Mouse (Mus musculus) forebrain, embryonic 16.5 days (tissue): ENCODE data around the gene Gm10842. TPM values are rescaled to one million over a fixed set of nuclear protein-coding genes. Genes with fewer than 3 reads are reported as not detected.

Experiments
- ATAC-seq: fragments of 200-750 bp; cut with Nextera tagmentation; 2 replicates; pipeline ENCODE4 v1.8.0; 2017; ENCODE audit warnings: mild to moderate bottlenecking, moderate library complexity
- H3K27ac ChIP-seq: fragments of 300-500 bp; sonication (generic); 2 replicates; pipeline ENCODE4 v1.5.1; 2014; ENCODE audit warnings: low read length, control low read depth
- H3K27me3 ChIP-seq: fragments of 300-500 bp; sonication (generic); replicated peaks from 2 replicates; pipeline ENCODE4 v1.6.1; 2014; ENCODE audit warnings: low read length; ENCODE audit not compliant: control insufficient read depth, insufficient read depth
- H3K36me3 ChIP-seq: fragments of 300-500 bp; sonication (generic); 2 replicates; pipeline ENCODE4 v1.6.1; 2014; ENCODE audit not compliant: control insufficient read depth, insufficient read depth
- H3K4me1 ChIP-seq: fragments of 300-500 bp; sonication (generic); replicated peaks from 2 replicates; pipeline ENCODE4 v1.6.1; 2014; ENCODE audit warnings: low read length; ENCODE audit not compliant: control insufficient read depth, insufficient read depth
- H3K4me2 ChIP-seq: fragments of 300-500 bp; sonication (generic); 2 replicates; pipeline ENCODE4 v1.6.1; 2014; ENCODE audit warnings: mild to moderate bottlenecking, low read length, control low read depth
- H3K4me3 ChIP-seq: fragments of 300-500 bp; sonication (generic); replicated peaks from 2 replicates; pipeline ENCODE4 v1.5.1; 2014; ENCODE audit warnings: mild to moderate bottlenecking, low read length, control low read depth
- H3K9ac ChIP-seq: fragments of 300-500 bp; sonication (generic); replicated peaks from 2 replicates; pipeline ENCODE4 v1.6.1; 2014; ENCODE audit warnings: low read depth, low read length, control low read depth
- H3K9me3 ChIP-seq: fragments of 300-500 bp; sonication (generic); 2 replicates; pipeline ENCODE4 v1.6.1; 2016; ENCODE audit warnings: low read length; ENCODE audit not compliant: control insufficient read depth
- WGBS: fragments of 180-500 bp; shearing (Covaris S2); extraction: QIAGEN DNeasy Blood & Tissue Kit; methylation state at CpG from one replicate; pipeline ENCODE4 v1.1.7; 2014; 5-methylcytosine and 5-hydroxymethylcytosine counted together
- polyA plus RNA-seq: library from polyadenylated mRNA; unstranded; fragments of >200 nt; fragmentation: Nextera tagmentation; extraction: Ambion mirVana; gene quantifications from 2 replicates; pipeline ENCODE4 v1.2.1, GENCODE M21; 2015

Gene Gm10842
- polyA plus RNA-seq, 1 experiment from 2014 or later = not detected

- Histone ChIP-seq H3K4me2 (no peak overlapping the region), H3K4me3 (no peak overlapping the region), H3K4me1 (no peaks in the 10 kb centered on the region), H3K9me3 (peaks cover 8% of the 10 kb centered on the region), H3K27me3 (no peaks in the 10 kb centered on the region), H3K27ac (no peak overlapping the region), H3K36me3 (no peaks in the 10 kb centered on the region), H3K9ac (no peak overlapping the region)
- WGBS = 94% methylated on average over 2 of the region's 2 CpGs
- no peak for ATAC-seq
Measured at GRCm38 (mm10) chr11:105161411-105161810, 14.7 kb downstream of the Gm10842 start.

GRCm38 (mm10) chr11:105164516-105165510 lies 18.1 kb downstream of the Gm10842 start:
- no peak overlapping the region for H3K9ac ChIP-seq
- H3K4me2 ChIP-seq = no peak overlapping the region
- peaks cover 8% of the 10 kb centered on the region for H3K9me3 ChIP-seq
- no peaks in the 10 kb centered on the region for H3K27me3 ChIP-seq
- no peaks in the 10 kb centered on the region for H3K4me1 ChIP-seq
- no peak for ATAC-seq
- no peaks in the 10 kb centered on the region for H3K36me3 ChIP-seq
- 85% methylated on average over 69 of the region's 69 CpGs for WGBS
- H3K27ac ChIP-seq = no peak overlapping the region
- H3K4me3 ChIP-seq = no peak overlapping the region

GRCm38 (mm10) chr11:105166780-105167179 lies 20.1 kb downstream of the Gm10842 start:
- H3K27me3 ChIP-seq = no peaks in the 10 kb centered on the region
- WGBS = 93% methylated on average over 10 of the region's 10 CpGs
- H3K9me3 ChIP-seq = peaks cover 8% of the 10 kb centered on the region
- no peak overlapping the region for H3K27ac ChIP-seq
- no peaks in the 10 kb centered on the region for H3K4me1 ChIP-seq
- no peak for ATAC-seq
- H3K4me2 ChIP-seq = no peak overlapping the region
- H3K4me3 ChIP-seq = no peak overlapping the region
- no peak overlapping the region for H3K9ac ChIP-seq
- H3K36me3 ChIP-seq = no peaks in the 10 kb centered on the region

GRCm38 (mm10) chr11:105178516-105178915 lies 31.8 kb downstream of the Gm10842 start, which contains the start of gene Tlk2:
Gene Tlk2 (plus strand): TSS chr11:105178807.
- Histone ChIP-seq H3K4me2 (peak within 1 kb of the TSS; percentile 69), H3K4me3 (no peak within 1 kb of the TSS), H3K27me3 (no peaks in the 10 kb centered on the region), H3K4me1 (peaks cover 20% of the 10 kb centered on the region), H3K27ac (no peak within 1 kb of the TSS), H3K36me3 (no peaks in the 10 kb centered on the region), H3K9me3 (no peaks in the 10 kb centered on the region), H3K9ac (no peak within 1 kb of the TSS)
- ATAC-seq = no peak
- WGBS = 53% methylated on average over 2 of the region's 2 CpGs

- no peak for ATAC-seq
- peaks cover 20% of the 10 kb centered on the region for H3K4me1 ChIP-seq
- no peaks in the 10 kb centered on the region for H3K9me3 ChIP-seq
- WGBS = 87% methylated on average over 4 of the region's 4 CpGs
- H3K4me2 ChIP-seq = peak overlapping the region; percentile 69
- H3K36me3 ChIP-seq = peaks cover 2% of the 10 kb centered on the region; the same call in 1 of the 2 replicates
- no peak overlapping the region for H3K9ac ChIP-seq
- H3K27me3 ChIP-seq = no peaks in the 10 kb centered on the region
- no peak overlapping the region for H3K27ac ChIP-seq
- H3K4me3 ChIP-seq = no peak overlapping the region
Measured at GRCm38 (mm10) chr11:105179523-105179922, 32.8 kb downstream of the Gm10842 start.

GRCm38 (mm10) chr11:105180471-105181091 lies 33.9 kb downstream of the Gm10842 start:
- peak; percentile 11 for ATAC-seq
- Histone ChIP-seq H3K9ac (peak overlapping the region; percentile 99), H3K4me3 (peak overlapping the region; percentile 94), H3K4me1 (peaks cover 20% of the 10 kb centered on the region), H3K27me3 (no peaks in the 10 kb centered on the region), H3K9me3 (no peaks in the 10 kb centered on the region), H3K27ac (peak overlapping the region; percentile 93), H3K4me2 (peak overlapping the region; percentile 69), H3K36me3 (peaks cover 10% of the 10 kb centered on the region)
- under 1% methylated on average over 35 of the region's 35 CpGs for WGBS

GRCm38 (mm10) chr11:105181126-105181637 lies 34.5 kb downstream of the Gm10842 start:
- Histone ChIP-seq H3K9me3 (no peaks in the 10 kb centered on the region), H3K9ac (peak overlapping the region; percentile 99), H3K4me1 (peaks cover 20% of the 10 kb centered on the region), H3K27ac (peak overlapping the region; percentile 93), H3K27me3 (no peaks in the 10 kb centered on the region), H3K36me3 (peaks cover 13% of the 10 kb centered on the region), H3K4me3 (peak overlapping the region; percentile 94), H3K4me2 (peak overlapping the region; percentile 69)
- ATAC-seq = peak; percentile 96
- under 1% methylated on average over 51 of the region's 60 CpGs for WGBS

- Histone ChIP-seq H3K4me3 (peak overlapping the region; percentile 94), H3K36me3 (peaks cover 13% of the 10 kb centered on the region), H3K27me3 (no peaks in the 10 kb centered on the region), H3K9ac (peak overlapping the region; percentile 99), H3K4me1 (peaks cover 20% of the 10 kb centered on the region), H3K9me3 (no peaks in the 10 kb centered on the region), H3K4me2 (peak overlapping the region; percentile 77), H3K27ac (peak overlapping the region; percentile 84)
- ATAC-seq = peak; percentile 69
- 3% methylated on average over 72 of the region's 89 CpGs for WGBS
Measured at GRCm38 (mm10) chr11:105181689-105182460, 35.2 kb downstream of the Gm10842 start.
